Mouse (Mus musculus): Measurements from ENCODE around the gene Olfr593.
"Not testable (repeated sequence)": the region's sequence is repeated elsewhere in the genome, so short reads cannot be mapped to it uniquely, and the experiment has no call there.

The Olfr593 gene

DNA sequence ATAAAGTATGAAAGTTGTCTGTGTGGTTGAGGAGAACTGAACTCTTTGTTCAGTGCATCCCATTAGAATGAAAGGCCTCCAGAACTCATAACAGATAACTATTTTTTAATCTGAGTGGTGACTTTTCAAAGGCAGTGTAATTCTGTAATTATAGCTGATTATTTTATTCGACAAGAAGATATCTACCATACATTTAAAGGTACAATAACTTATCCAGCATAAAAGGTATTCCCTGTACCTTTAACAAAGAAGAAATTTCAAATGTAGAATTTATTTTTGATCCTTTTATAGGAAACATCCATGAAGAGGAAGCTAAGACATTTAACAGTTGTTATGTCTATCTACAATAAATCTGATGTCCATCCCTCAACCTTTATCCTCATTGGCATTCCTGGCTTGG lies at the start of gene Olfr593:
Olfr593 (plus strand) TSS at position 301 of the 400 bp plus-strand sequence.
- no peak for DNase-seq (ENCODE audit: extremely low read depth, low read depth, low spot score)

DNA sequence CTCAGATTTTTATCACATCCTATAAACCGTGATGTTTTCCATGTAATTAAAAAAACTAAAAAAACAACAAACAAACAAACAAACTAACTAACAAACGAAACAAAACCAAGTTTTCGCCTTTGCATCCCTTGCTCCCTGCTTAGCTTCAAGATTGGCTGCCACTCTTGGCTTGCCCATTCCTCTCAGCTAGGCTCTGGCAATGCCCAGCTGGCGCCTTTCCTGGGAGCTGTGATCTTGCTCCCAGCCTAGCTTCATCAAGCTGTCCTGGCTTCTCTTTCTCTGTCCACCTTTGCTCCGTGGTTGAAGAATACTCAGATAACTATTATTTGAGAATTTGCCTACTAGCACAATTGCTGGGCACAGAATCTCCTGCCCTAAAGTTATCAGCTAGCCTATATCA lies 42.0 kb upstream of the Olfr593 start:
- no peak for DNase-seq (ENCODE audit: extremely low read depth, low read depth, low spot score)

DNA sequence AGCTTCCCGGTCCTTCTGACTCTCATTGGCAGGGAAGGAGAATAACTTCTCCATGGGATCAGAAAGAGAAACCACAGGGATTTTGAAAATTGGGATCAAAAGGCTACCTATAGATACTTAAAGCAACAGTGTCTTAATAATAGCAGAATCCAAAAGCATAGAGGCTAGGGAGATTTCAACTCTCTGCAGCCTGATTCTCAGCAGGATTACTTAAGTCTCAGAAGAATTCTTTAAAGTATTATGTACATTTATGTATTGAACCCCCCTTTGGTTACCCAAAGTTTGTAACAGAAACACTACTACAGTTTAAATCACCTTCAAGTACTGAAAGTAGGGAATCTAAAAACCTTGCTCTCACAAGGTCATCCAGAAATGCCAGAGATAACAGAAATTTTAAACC lies 33.4 kb upstream of the Olfr593 start, which contains the start of gene Olfr591:
Olfr591 (minus strand) TSS at position 101 of the 400 bp plus-strand sequence.
- DNase-seq (ENCODE audit: extremely low read depth, low read depth, low spot score), result no peak

DNA sequence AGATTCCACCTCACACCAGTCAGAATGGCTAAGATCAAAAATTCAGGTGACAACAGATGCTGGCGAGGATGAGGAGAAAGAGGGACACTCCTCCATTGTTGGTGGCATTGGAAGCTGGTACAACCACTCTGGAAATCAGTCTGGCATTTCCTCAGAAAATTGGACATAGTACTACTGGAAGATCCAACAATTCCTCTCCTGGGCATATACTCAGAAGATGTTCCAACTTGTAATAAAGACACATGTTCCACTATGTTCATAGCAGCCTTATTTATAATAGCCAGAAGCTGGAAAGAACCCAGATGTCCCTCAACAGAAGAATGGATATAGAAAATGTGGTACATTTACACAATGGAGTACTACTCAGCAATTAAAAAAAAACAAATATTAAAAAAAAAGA lies 27.2 kb upstream of the Olfr593 start, which contains the start of gene Olfr592:
Olfr592 (plus strand) TSS at position 301 of the 400 bp plus-strand sequence.
- DNase-seq (ENCODE audit: extremely low read depth, low read depth, low spot score), result not testable (repeated sequence)

DNA sequence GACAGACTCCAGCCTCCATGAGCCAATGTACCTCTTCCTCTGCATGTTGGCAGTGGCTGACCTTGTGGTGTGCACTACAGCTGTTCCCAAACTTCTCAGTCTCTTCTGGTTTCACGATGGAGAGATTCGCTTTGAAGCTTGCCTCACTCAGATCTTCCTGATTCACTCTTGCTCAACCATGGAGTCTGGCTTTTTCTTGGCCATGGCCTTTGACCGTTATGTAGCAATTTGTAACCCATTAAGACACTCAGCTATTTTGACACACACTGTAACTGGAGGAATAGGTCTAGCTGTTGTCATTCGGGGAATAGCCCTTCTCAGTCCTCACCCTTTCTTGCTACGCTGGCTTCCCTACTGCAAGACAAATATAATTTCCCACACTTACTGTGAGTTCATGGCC lies 388 bp downstream of the Olfr593 start:
- not testable (repeated sequence) for DNase-seq (ENCODE audit: extremely low read depth, low read depth, low spot score)

DNA sequence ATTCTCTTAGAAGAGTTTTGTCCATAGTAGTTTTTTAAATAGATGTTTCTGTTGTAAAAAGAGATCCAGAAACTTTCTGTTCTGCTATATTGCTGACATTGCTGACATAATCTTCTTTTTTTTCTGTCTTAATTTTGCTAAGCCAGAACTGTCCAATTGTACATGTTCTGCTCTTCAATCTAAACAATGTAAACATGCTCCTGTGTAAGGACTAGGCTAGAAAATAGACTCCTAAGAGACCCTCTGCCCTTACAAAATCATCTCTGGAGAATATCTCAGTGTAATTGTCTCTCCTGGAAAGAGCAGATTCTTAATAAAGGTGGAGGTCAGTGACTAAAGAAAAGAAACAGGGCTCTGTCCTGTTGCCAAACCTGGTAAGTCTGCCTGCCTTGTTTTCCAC lies 5.0 kb downstream of the Olfr593 start, which contains the start of gene Olfr594:
Olfr594 (plus strand) TSS at position 301 of the 400 bp plus-strand sequence.
- DNase-seq (ENCODE audit: extremely low read depth, low read depth, low spot score), result no peak

DNA sequence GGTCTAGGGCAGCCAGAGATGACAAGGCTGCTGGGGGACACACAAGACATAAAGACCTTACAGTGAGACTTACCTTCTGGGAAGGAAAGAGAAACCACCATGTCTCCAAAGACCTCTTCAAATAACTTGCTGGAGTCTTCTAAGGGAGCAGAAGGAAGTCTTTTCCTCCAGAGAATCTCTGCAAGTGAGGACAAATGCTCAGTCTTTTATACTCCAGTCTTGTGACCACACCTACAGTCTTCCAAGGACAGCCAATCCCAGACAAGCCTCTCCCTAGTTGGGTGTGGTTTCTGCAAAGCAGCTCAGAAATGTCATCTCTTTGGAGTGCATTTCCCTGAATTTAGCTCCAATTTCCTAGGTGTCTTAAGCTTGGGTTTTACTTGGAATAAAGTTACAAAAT lies 40.7 kb downstream of the Olfr593 start, which contains the start of gene Usp17ld:
Usp17ld (minus strand) TSS at position 101 of the 400 bp plus-strand sequence.
- DNase-seq (ENCODE audit: extremely low read depth, low read depth, low spot score), result not testable (repeated sequence)
